Mouse (Mus musculus) intestine, embryonic 14.5 days (tissue): ENCODE results near the gene Kat2b. TPM values are rescaled to one million over a fixed set of nuclear protein-coding genes. Genes with fewer than 3 reads are reported as not detected.
"Not testable (repeated sequence)": the region's sequence is repeated elsewhere in the genome, so short reads cannot be mapped to it uniquely, and the experiment has no call there.

Source experiments
- ATAC-seq: fragments of 200-750 bp; cut with Nextera tagmentation; replicated peaks from 2 replicates; pipeline ENCODE4 v1.8.0; 2017; ENCODE audit warnings: low read depth, moderate number of reproducible peaks, moderate TSS enrichment, moderate library complexity; ENCODE audit not compliant: low FRiP score, low TSS enrichment
- DNase-seq: peaks from one replicate; pipeline ENCODE4 v3.0.0-alpha.2; 2018; ENCODE audit warnings: low spot score
- H3K27ac ChIP-seq: fragments of 300-500 bp; sonication (generic); 2 replicates; pipeline ENCODE4 v1.5.1; 2014; ENCODE audit warnings: low read depth, mild to moderate bottlenecking, control low read depth
- H3K27me3 ChIP-seq: fragments of 300-500 bp; sonication (generic); replicated peaks from 2 replicates; pipeline ENCODE4 v1.6.1; 2014; ENCODE audit warnings: low read length, control low read depth; ENCODE audit not compliant: control insufficient read depth, insufficient read depth
- H3K36me3 ChIP-seq: fragments of 300-500 bp; sonication (generic); 2 replicates; pipeline ENCODE4 v1.6.1; 2014; ENCODE audit warnings: low read length, control low read depth; ENCODE audit not compliant: control insufficient read depth, insufficient read depth
- H3K4me1 ChIP-seq: fragments of 300-500 bp; sonication (generic); replicated peaks from 2 replicates; pipeline ENCODE4 v1.6.1; 2014; ENCODE audit warnings: low read length, control low read depth, mixed read lengths; ENCODE audit not compliant: control insufficient read depth, insufficient read depth
- H3K4me2 ChIP-seq: fragments of 300-500 bp; sonication (generic); 2 replicates; pipeline ENCODE4 v1.6.1; 2014; ENCODE audit warnings: low read length
- H3K4me3 ChIP-seq: fragments of 300-500 bp; sonication (generic); 2 replicates; pipeline ENCODE4 v1.5.1; 2014; ENCODE audit warnings: low read depth, low read length, control low read depth, mixed read lengths
- H3K9ac ChIP-seq: fragments of 300-500 bp; sonication (generic); 2 replicates; pipeline ENCODE4 v1.6.1; 2014; ENCODE audit warnings: mild to moderate bottlenecking, low read length
- H3K9me3 ChIP-seq: fragments of 300-500 bp; sonication (generic); 2 replicates; pipeline ENCODE4 v1.6.1; 2016; ENCODE audit warnings: low read length, control low read depth; ENCODE audit not compliant: control insufficient read depth
- WGBS: fragments of 180-500 bp; shearing (Covaris S2); extraction: QIAGEN DNeasy Blood & Tissue Kit; methylation state at CpG from one replicate; pipeline ENCODE4 v1.1.7; 2014; 5-methylcytosine and 5-hydroxymethylcytosine counted together
- polyA plus RNA-seq: library from polyadenylated mRNA; unstranded; fragments of >200 nt; fragmentation: Nextera tagmentation; extraction: Ambion mirVana; gene quantifications from 2 replicates; pipeline ENCODE4 v1.2.1, GENCODE M21; 2014

Kat2b gene
- polyA plus RNA-seq, 1 experiment from 2014 or later: 7.3 TPM

GRCm38 (mm10) chr17:53714453-53714852 is 147.8 kb downstream of the Kat2b start:
- no peak for ATAC-seq
- no peak overlapping the region for H3K27ac ChIP-seq
- 68% methylated on average over 1 of the region's 1 CpGs for WGBS
- no peaks in the 10 kb centered on the region for H3K27me3 ChIP-seq
- H3K36me3 ChIP-seq: no peaks in the 10 kb centered on the region
- no peak overlapping the region for H3K9ac ChIP-seq
- no peaks in the 10 kb centered on the region for H3K4me1 ChIP-seq
- H3K4me2 ChIP-seq: no peak overlapping the region
- H3K9me3 ChIP-seq: no peaks in the 10 kb centered on the region
- DNase-seq: no peak
- no peak overlapping the region for H3K4me3 ChIP-seq

- not testable (repeated sequence) for H3K4me1 ChIP-seq, H3K9ac ChIP-seq, DNase-seq, H3K9me3 ChIP-seq, H3K36me3 ChIP-seq, H3K27me3 ChIP-seq, H3K4me2 ChIP-seq, H3K27ac ChIP-seq, H3K4me3 ChIP-seq, ATAC-seq
- WGBS: 61% methylated on average over 1 of the region's 1 CpGs
Measured at GRCm38 (mm10) chr17:53715161-53715560, 148.5 kb downstream of the Kat2b start.

GRCm38 (mm10) chr17:53718474-53718873 is 151.8 kb downstream of the Kat2b start:
- Histone ChIP-seq H3K9me3 (no peaks in the 10 kb centered on the region), H3K27me3 (no peaks in the 10 kb centered on the region), H3K9ac (no peak overlapping the region), H3K4me1 (no peaks in the 10 kb centered on the region), H3K4me2 (no peak overlapping the region), H3K27ac (no peak overlapping the region), H3K36me3 (no peaks in the 10 kb centered on the region), H3K4me3 (no peak overlapping the region)
- WGBS: 65% methylated on average over 1 of the region's 1 CpGs
- ATAC-seq (no peak), DNase-seq (no peak)

- WGBS: 90% methylated on average over 3 of the region's 3 CpGs
Measured at GRCm38 (mm10) chr17:53718916-53719315, 152.3 kb downstream of the Kat2b start.

More at GRCm38 (mm10) chr17:53718916-53719315, 152.3 kb downstream of the Kat2b start:
- H3K36me3 ChIP-seq, H3K4me2 ChIP-seq, H3K4me3 ChIP-seq, H3K27ac ChIP-seq, H3K9ac ChIP-seq, ATAC-seq, H3K9me3 ChIP-seq, H3K4me1 ChIP-seq, H3K27me3 ChIP-seq, DNase-seq: not testable (repeated sequence)

Other genes with a start within 250 kb of the Kat2b start
- gene Efhb, start 103.5 kb upstream of the Kat2b start, polyA plus RNA-seq: 0.39 and 0.85 TPM in 2 replicates
- 74.2 and 81.2 TPM in 2 replicates for gene Rab5a, start 87.6 kb upstream of the Kat2b start, polyA plus RNA-seq
- 0.34 and 0.40 TPM in 2 replicates for gene Pp2d1, start 27.4 kb upstream of the Kat2b start, polyA plus RNA-seq
- gene Sgo1, start 122.5 kb downstream of the Kat2b start, polyA plus RNA-seq: 39.7 and 43.1 TPM in 2 replicates